Mouse (Mus musculus) intestine, postnatal 0 days (tissue): Measurements from ENCODE around the gene Cadm4. TPM values are rescaled to one million over a fixed set of nuclear protein-coding genes. Genes with fewer than 3 reads are reported as not detected.

Experiments
- ATAC-seq: fragments of 200-750 bp; cut with Nextera tagmentation; 2 replicates; pipeline ENCODE4 v1.8.0; 2017; ENCODE audit warnings: mild to moderate bottlenecking, moderate TSS enrichment, moderate library complexity
- H3K27ac ChIP-seq: fragments of 300-500 bp; sonication (generic); 2 replicates; pipeline ENCODE4 v1.5.1; 2014; ENCODE audit warnings: mild to moderate bottlenecking, low read depth, low read length, moderate library complexity
- H3K27me3 ChIP-seq: fragments of 300-500 bp; sonication (generic); replicated peaks from 2 replicates; pipeline ENCODE4 v1.6.1; 2014; ENCODE audit warnings: low read length, mixed read lengths; ENCODE audit not compliant: control insufficient read depth, insufficient read depth
- H3K36me3 ChIP-seq: fragments of 300-500 bp; sonication (generic); 2 replicates; pipeline ENCODE4 v1.6.1; 2014; ENCODE audit warnings: mild to moderate bottlenecking, moderate library complexity; ENCODE audit not compliant: control insufficient read depth, insufficient read depth
- H3K4me1 ChIP-seq: fragments of 300-500 bp; sonication (generic); replicated peaks from 2 replicates; pipeline ENCODE4 v1.6.1; 2014; ENCODE audit warnings: antibody characterized with exemption, low read length, mixed read lengths; ENCODE audit not compliant: control insufficient read depth, insufficient read depth
- H3K4me2 ChIP-seq: fragments of 300-500 bp; sonication (generic); replicated peaks from 2 replicates; pipeline ENCODE4 v1.6.1; 2014; ENCODE audit warnings: low read depth, mild to moderate bottlenecking, moderate library complexity
- H3K4me3 ChIP-seq: fragments of 300-500 bp; sonication (generic); 2 replicates; pipeline ENCODE4 v1.5.1; 2014; ENCODE audit warnings: low read depth, low read length
- H3K9ac ChIP-seq: fragments of 300-500 bp; sonication (generic); 2 replicates; pipeline ENCODE4 v1.6.1; 2014; ENCODE audit warnings: mild to moderate bottlenecking, low read depth, low read length
- H3K9me3 ChIP-seq: fragments of 300-500 bp; sonication (generic); 2 replicates; pipeline ENCODE4 v1.6.1; 2016; ENCODE audit warnings: mixed run types; ENCODE audit not compliant: control insufficient read depth
- CTCF ChIP-seq: sonication (generic); IDR thresholded peaks from 2 replicates; pipeline ENCODE4 v1.5.1; 2016; ENCODE audit warnings: low read depth, mild to moderate bottlenecking, control low read depth, antibody characterized with exemption, moderate library complexity
- WGBS: fragments of 180-500 bp; shearing (Covaris S2); extraction: QIAGEN DNeasy Blood & Tissue Kit; methylation state at CpG from one replicate; pipeline ENCODE4 v1.1.7; 2014; 5-methylcytosine and 5-hydroxymethylcytosine counted together
- polyA plus RNA-seq: library from polyadenylated mRNA; unstranded; fragments of >200 nt; fragmentation: Nextera tagmentation; extraction: Ambion mirVana; gene quantifications from 2 replicates; pipeline ENCODE4 v1.2.1, GENCODE M21; 2015

Gene Cadm4
- polyA plus RNA-seq, 1 experiment from 2014 or later: 1.4 TPM

GRCm38 (mm10) chr7:24537591-24537990, 55.8 kb downstream of the Cadm4 start:
- no peak overlapping the region for H3K9ac ChIP-seq

DNA sequence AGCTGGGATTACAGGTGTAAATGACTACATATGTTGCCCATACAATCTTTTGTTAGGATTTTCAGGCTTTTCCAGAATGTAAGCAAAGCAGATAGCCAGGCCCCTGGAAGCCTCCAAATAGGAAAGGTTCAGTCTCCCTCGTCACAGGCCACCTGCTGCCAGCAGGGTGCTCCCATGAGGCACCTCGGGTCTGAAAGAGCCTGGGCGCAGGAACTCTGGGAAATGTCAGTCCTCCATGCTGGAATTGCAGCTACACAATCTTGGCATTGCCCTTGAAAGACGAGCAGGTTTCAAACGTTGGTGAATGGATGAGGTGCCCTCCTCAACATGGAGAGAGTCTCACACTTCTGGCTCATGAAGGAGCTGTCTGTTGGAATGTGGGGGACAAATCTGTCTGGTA, 56.3 kb downstream of the Cadm4 start:
- Histone ChIP-seq H3K27me3 (no peaks in the 10 kb centered on the region), H3K27ac (no peak overlapping the region), H3K4me2 (no peak overlapping the region), H3K4me3 (no peak overlapping the region), H3K9me3 (no peaks in the 10 kb centered on the region), H3K9ac (no peak overlapping the region), H3K4me1 (no peaks in the 10 kb centered on the region), H3K36me3 (peaks cover 26% of the 10 kb centered on the region)
- 0 out of 2 replicates have a peak, but pooled peaks have one; percentile 19 for TF ChIP-seq CTCF
- WGBS: 42% methylated on average over 5 of the region's 5 CpGs
- ATAC-seq: no peak

More at GRCm38 (mm10) chr7:24537591-24537990, 55.8 kb downstream of the Cadm4 start:
- H3K4me1 ChIP-seq: no peaks in the 10 kb centered on the region
- H3K27ac ChIP-seq: no peak overlapping the region
- TF ChIP-seq CTCF: no peak
- H3K4me3 ChIP-seq: no peak overlapping the region
- peaks cover 29% of the 10 kb centered on the region for H3K36me3 ChIP-seq
- 77% methylated on average over 5 of the region's 5 CpGs for WGBS
- ATAC-seq: no peak
- H3K4me2 ChIP-seq: no peak overlapping the region
- no peaks in the 10 kb centered on the region for H3K27me3 ChIP-seq
- H3K9me3 ChIP-seq: no peaks in the 10 kb centered on the region

DNA sequence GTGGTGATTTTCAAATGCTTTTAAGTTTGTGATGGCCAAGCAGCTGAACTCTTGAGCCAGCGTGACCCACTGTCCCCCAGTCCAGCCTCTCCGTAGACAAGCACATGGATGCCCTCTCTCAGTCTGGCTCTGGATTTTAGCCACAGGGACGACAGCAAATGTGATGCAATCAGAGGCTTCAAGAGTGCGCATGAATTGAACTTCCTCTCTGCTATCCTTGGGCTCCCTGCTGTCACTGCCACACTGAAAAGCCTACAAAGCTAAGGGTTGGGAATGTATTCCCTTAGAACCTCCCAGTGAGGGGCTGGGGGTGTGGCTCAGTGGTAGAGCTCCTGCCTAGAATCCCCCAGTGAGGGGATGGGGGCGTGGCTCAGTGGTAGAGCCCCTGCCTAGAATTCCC, 56.9 kb downstream of the Cadm4 start:
- no peak overlapping the region for H3K4me2 ChIP-seq
- no peaks in the 10 kb centered on the region for H3K9me3 ChIP-seq
- no peak overlapping the region for H3K27ac ChIP-seq
- ATAC-seq: no peak
- no peaks in the 10 kb centered on the region for H3K4me1 ChIP-seq
- no peak overlapping the region for H3K9ac ChIP-seq
- WGBS: 71% methylated on average over 5 of the region's 5 CpGs
- no peak overlapping the region for H3K4me3 ChIP-seq
- H3K36me3 ChIP-seq: peaks cover 20% of the 10 kb centered on the region; the same call in 1 of the 2 replicates
- no peak for TF ChIP-seq CTCF
- no peaks in the 10 kb centered on the region for H3K27me3 ChIP-seq

- no peak overlapping the region for H3K4me3 ChIP-seq
- H3K4me2 ChIP-seq: no peak overlapping the region
- H3K9me3 ChIP-seq: no peaks in the 10 kb centered on the region
- no peaks in the 10 kb centered on the region for H3K4me1 ChIP-seq
- no peak overlapping the region for H3K9ac ChIP-seq
- H3K27me3 ChIP-seq: no peaks in the 10 kb centered on the region
- ATAC-seq: no peak
- peaks cover 11% of the 10 kb centered on the region; the same call in 1 of the 2 replicates for H3K36me3 ChIP-seq
- H3K27ac ChIP-seq: no peak overlapping the region
- TF ChIP-seq CTCF: no peak
- 89% methylated on average over 4 of the region's 4 CpGs for WGBS
These were observed 57.9 kb downstream of the Cadm4 start for GRCm38 (mm10) chr7:24539686-24540085.

GRCm38 (mm10) chr7:24544506-24544905, 62.7 kb downstream of the Cadm4 start:
- H3K36me3 ChIP-seq: no peaks in the 10 kb centered on the region
- ATAC-seq: no peak
- 89% methylated on average over 2 of the region's 2 CpGs for WGBS
- no peaks in the 10 kb centered on the region for H3K9me3 ChIP-seq
- H3K4me1 ChIP-seq: 0 out of 2 replicates have a peak, but pooled peaks cover 3% of the 10 kb centered on the region
- no peak overlapping the region for H3K4me3 ChIP-seq
- TF ChIP-seq CTCF: peak; percentile 36
- no peak overlapping the region for H3K4me2 ChIP-seq
- H3K27me3 ChIP-seq: no peaks in the 10 kb centered on the region
- H3K27ac ChIP-seq: no peak overlapping the region
- H3K9ac ChIP-seq: no peak overlapping the region

GRCm38 (mm10) chr7:24546068-24546614, 64.3 kb downstream of the Cadm4 start, which contains the start of the genes Pinlyp and Xrcc1:
Gene Pinlyp, minus strand, starts transcription at chr7:24546118.
Gene Xrcc1, plus strand, starts transcription at chr7:24546289.
- peak within 1 kb of the TSS; percentile 92 for H3K4me3 ChIP-seq
- H3K4me1 ChIP-seq: 0 out of 2 replicates have a peak, but pooled peaks cover 3% of the 10 kb centered on the region
- no peaks in the 10 kb centered on the region; the same call in 1 of the 2 replicates for H3K36me3 ChIP-seq
- no peaks in the 10 kb centered on the region for H3K9me3 ChIP-seq
- 29% methylated on average over 13 of the region's 13 CpGs for WGBS
- H3K4me2 ChIP-seq: peak within 1 kb of the TSS; percentile 85
- 0 out of 2 replicates have a peak, but pooled peaks have one; percentile 6 for ATAC-seq
- peak within 1 kb of the TSS; percentile 77 for H3K9ac ChIP-seq
- TF ChIP-seq CTCF: no peak
- H3K27me3 ChIP-seq: no peaks in the 10 kb centered on the region
- H3K27ac ChIP-seq: peak within 1 kb of the TSS; percentile 30
